Mouse (Mus musculus) heart, postnatal 0 days (tissue): ENCODE data around the gene Atp6v1f. TPM values are rescaled to one million over a fixed set of nuclear protein-coding genes. Genes with fewer than 3 reads are reported as not detected.

ENCODE experiments used
- ATAC-seq: fragments of 200-750 bp; cut with Nextera tagmentation; 2 replicates; pipeline ENCODE4 v1.8.0; 2017; ENCODE audit warnings: low read depth, moderate number of reproducible peaks, moderate library complexity; ENCODE audit not compliant: insufficient read depth
- DNase-seq: peaks from one replicate; pipeline ENCODE4 v3.0.0-alpha.2; 2016; ENCODE audit warnings: low spot score
- H3K27ac ChIP-seq: fragments of 300-500 bp; sonication (generic); 2 replicates; pipeline ENCODE4 v1.5.1; 2014; ENCODE audit warnings: low read depth, mild to moderate bottlenecking
- H3K27me3 ChIP-seq: fragments of 300-500 bp; sonication (generic); 2 replicates; pipeline ENCODE4 v1.6.1; 2014; ENCODE audit warnings: low read length, mixed read lengths; ENCODE audit not compliant: control insufficient read depth, insufficient read depth
- H3K36me3 ChIP-seq: fragments of 300-500 bp; sonication (generic); replicated peaks from 2 replicates; pipeline ENCODE4 v1.6.1; 2014; ENCODE audit warnings: low read length, mixed read lengths; ENCODE audit not compliant: control insufficient read depth, insufficient read depth
- H3K4me1 ChIP-seq: fragments of 300-500 bp; sonication (generic); 2 replicates; pipeline ENCODE4 v1.6.1; 2014; ENCODE audit warnings: antibody characterized with exemption; ENCODE audit not compliant: control insufficient read depth, insufficient read depth
- H3K4me2 ChIP-seq: fragments of 300-500 bp; sonication (generic); 2 replicates; pipeline ENCODE4 v1.6.1; 2014; ENCODE audit warnings: low read depth, mild to moderate bottlenecking, low read length, moderate library complexity
- H3K4me3 ChIP-seq: fragments of 300-500 bp; sonication (generic); 2 replicates; pipeline ENCODE4 v1.5.1; 2014; ENCODE audit warnings: low read depth, low read length
- H3K9ac ChIP-seq: fragments of 300-500 bp; sonication (generic); replicated peaks from 2 replicates; pipeline ENCODE4 v1.6.1; 2014; ENCODE audit warnings: low read depth, low read length, mixed read lengths
- H3K9me3 ChIP-seq: fragments of 300-500 bp; sonication (generic); replicated peaks from 2 replicates; pipeline ENCODE4 v1.6.1; 2016; ENCODE audit warnings: low read length; ENCODE audit not compliant: control insufficient read depth
- CTCF ChIP-seq: IDR thresholded peaks from 2 replicates; pipeline ENCODE4 v1.5.1; 2016; ENCODE audit warnings: antibody characterized with exemption, control low read depth, low read depth
- EP300 ChIP-seq: IDR thresholded peaks from 2 replicates; pipeline ENCODE4 v1.6.1; 2016; ENCODE audit warnings: antibody characterized with exemption, low read depth
- WGBS: fragments of 180-500 bp; shearing (Covaris S2); extraction: QIAGEN DNeasy Blood & Tissue Kit; methylation state at CpG from one replicate; pipeline ENCODE4 v1.1.7; 2014; 5-methylcytosine and 5-hydroxymethylcytosine counted together
- polyA plus RNA-seq: library from polyadenylated mRNA; unstranded; fragments of >200 nt; fragmentation: Nextera tagmentation; extraction: Ambion mirVana; gene quantifications from 2 replicates; pipeline ENCODE4 v1.2.1, GENCODE M21; 2015
- total RNA-seq: library from RNA; depleted of rRNA; stranded (reverse); fragments of >200 nt; gene quantifications from 2 replicates; pipeline ENCODE4 v1.2.3, GENCODE M21; 2014; ENCODE audit warnings: low replicate concordance

Atp6v1f gene
- total and polyA plus RNA-seq, 2 experiments from 2014 or later = 228 to 247 TPM

- Histone ChIP-seq H3K36me3 (no peaks in the 10 kb centered on the region), H3K4me2 (no peak overlapping the region), H3K9me3 (no peaks in the 10 kb centered on the region), H3K4me3 (no peak overlapping the region), H3K27ac (no peak overlapping the region), H3K27me3 (peaks cover 23% of the 10 kb centered on the region), H3K4me1 (no peaks in the 10 kb centered on the region), H3K9ac (no peak overlapping the region)
- TF ChIP-seq CTCF = no peak
- TF ChIP-seq EP300 = no peak
- WGBS = 72% methylated on average over 7 of the region's 7 CpGs
- DNase-seq = no peak
- ATAC-seq = no peak
These were observed 32.7 kb downstream of the Atp6v1f start for GRCm38 (mm10) chr6:29500177-29500576.

DNA sequence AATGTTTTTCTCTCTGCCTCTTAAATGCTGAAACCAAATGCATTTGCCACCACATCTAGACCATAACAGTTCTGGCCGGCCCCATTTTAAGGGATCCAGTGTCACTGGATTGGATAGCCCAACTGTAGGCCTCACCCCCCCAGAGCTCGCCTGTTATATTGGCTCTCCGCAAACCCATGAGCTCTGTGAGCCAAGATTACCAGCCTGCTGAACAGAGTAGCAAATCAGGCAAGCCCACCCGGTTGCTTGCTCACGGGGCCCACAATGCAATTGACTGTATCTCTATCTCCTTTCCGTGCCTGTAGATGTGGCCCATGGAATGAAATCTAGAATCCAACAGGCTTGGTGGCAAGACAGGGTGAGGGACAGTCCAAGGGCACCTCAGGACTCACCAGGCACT, 33.3 kb downstream of the Atp6v1f start:
- 88% methylated on average over 6 of the region's 6 CpGs for WGBS
- no peaks in the 10 kb centered on the region for H3K36me3 ChIP-seq
- DNase-seq (no peak), ATAC-seq (no peak)
- TF ChIP-seq CTCF (no peak), EP300 (no peak)
- no peak overlapping the region for H3K27ac ChIP-seq
- H3K4me1 ChIP-seq = no peaks in the 10 kb centered on the region
- H3K9ac ChIP-seq = no peak overlapping the region
- no peaks in the 10 kb centered on the region for H3K9me3 ChIP-seq
- no peak overlapping the region for H3K4me3 ChIP-seq
- H3K27me3 ChIP-seq = peaks cover 18% of the 10 kb centered on the region
- H3K4me2 ChIP-seq = no peak overlapping the region

DNA sequence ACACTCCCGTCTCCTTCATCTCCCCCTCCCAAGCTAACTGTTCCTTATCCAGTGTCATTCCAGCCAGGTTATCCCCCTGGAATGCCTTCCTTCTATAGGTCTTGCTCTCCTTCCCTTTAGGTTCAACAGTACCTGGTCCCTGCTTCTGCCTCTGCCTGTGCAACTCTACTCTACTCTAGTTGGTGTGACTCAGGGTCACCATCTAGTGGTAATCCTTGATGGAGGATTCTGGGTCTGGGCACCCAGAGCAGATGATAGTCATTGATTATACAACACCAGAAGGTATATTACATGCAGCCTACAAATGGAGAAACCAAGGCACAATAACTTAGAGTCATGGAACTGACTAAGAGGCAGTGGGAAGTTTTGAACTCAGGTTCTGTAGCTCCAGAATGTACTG, 34.1 kb downstream of the Atp6v1f start:
- TF ChIP-seq EP300 = no peak
- peak; percentile 53 for TF ChIP-seq CTCF
- Histone ChIP-seq H3K9me3 (no peaks in the 10 kb centered on the region), H3K9ac (no peak overlapping the region), H3K4me1 (no peaks in the 10 kb centered on the region), H3K4me2 (no peak overlapping the region), H3K27me3 (peaks cover 14% of the 10 kb centered on the region), H3K4me3 (no peak overlapping the region), H3K27ac (no peak overlapping the region), H3K36me3 (no peaks in the 10 kb centered on the region)
- ATAC-seq = no peak
- WGBS = 91% methylated on average over 1 of the region's 1 CpGs
- no peak for DNase-seq

DNA sequence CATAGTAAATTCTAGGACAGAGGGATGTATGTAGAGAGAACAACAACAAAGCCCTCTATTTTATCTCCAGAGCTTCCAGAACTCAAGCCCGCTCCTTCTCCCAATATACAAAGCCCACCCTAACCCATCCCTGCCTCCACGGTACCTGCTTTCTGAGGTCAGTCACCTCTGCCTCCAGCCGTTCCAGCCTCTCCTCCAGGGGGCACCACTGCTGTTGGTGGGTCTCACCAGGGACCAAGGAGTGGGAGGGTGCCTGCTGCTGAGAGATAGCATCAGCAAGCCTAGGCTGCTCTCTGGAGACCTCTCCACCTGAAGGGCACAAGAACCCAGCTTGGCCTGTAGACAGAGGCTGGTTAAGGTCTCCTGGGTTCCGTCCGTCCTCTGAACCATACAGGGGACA, 38.0 kb downstream of the Atp6v1f start:
- Histone ChIP-seq H3K4me3 (no peak overlapping the region), H3K27me3 (peaks cover 17% of the 10 kb centered on the region), H3K36me3 (no peaks in the 10 kb centered on the region), H3K27ac (no peak overlapping the region), H3K4me1 (0 out of 2 replicates have a peak, but pooled peaks cover 18% of the 10 kb centered on the region), H3K4me2 (no peak overlapping the region), H3K9me3 (no peaks in the 10 kb centered on the region), H3K9ac (no peak overlapping the region)
- ATAC-seq = no peak
- WGBS = 80% methylated on average over 5 of the region's 5 CpGs
- DNase-seq = no peak
- no peak for TF ChIP-seq EP300
- TF ChIP-seq CTCF = no peak

- DNase-seq (no peak), ATAC-seq (no peak)
- WGBS = 25% methylated on average over 8 of the region's 8 CpGs
- TF ChIP-seq CTCF (no peak), EP300 (no peak)
- peak overlapping the region; percentile 80 for H3K4me2 ChIP-seq
- peaks cover 17% of the 10 kb centered on the region for H3K27me3 ChIP-seq
- 0 out of 2 replicates have a peak, but pooled peaks cover 18% of the 10 kb centered on the region for H3K4me1 ChIP-seq
- peak overlapping the region; percentile 55 for H3K4me3 ChIP-seq
- H3K9ac ChIP-seq = peak overlapping the region; percentile 58; the same call in 1 of the 2 replicates
- no peak overlapping the region for H3K27ac ChIP-seq
- no peaks in the 10 kb centered on the region for H3K9me3 ChIP-seq
- no peaks in the 10 kb centered on the region for H3K36me3 ChIP-seq
These were observed 39.3 kb downstream of the Atp6v1f start for GRCm38 (mm10) chr6:29506834-29507233.
